Mouse (Mus musculus) skeletal muscle tissue, postnatal 0 days (tissue): Measurements from ENCODE around the gene Kcna5. TPM values are rescaled to one million over a fixed set of nuclear protein-coding genes. Genes with fewer than 3 reads are reported as not detected.

ENCODE experiments used
- polyA plus RNA-seq: library from polyadenylated mRNA; unstranded; fragments of >200 nt; fragmentation: Nextera tagmentation; extraction: Ambion mirVana; gene quantifications from 2 replicates; pipeline ENCODE4 v1.2.1, GENCODE M21; 2015

Gene Kcna5
- polyA plus RNA-seq, result 6.6 and 7.0 TPM in 2 replicates

DNA sequence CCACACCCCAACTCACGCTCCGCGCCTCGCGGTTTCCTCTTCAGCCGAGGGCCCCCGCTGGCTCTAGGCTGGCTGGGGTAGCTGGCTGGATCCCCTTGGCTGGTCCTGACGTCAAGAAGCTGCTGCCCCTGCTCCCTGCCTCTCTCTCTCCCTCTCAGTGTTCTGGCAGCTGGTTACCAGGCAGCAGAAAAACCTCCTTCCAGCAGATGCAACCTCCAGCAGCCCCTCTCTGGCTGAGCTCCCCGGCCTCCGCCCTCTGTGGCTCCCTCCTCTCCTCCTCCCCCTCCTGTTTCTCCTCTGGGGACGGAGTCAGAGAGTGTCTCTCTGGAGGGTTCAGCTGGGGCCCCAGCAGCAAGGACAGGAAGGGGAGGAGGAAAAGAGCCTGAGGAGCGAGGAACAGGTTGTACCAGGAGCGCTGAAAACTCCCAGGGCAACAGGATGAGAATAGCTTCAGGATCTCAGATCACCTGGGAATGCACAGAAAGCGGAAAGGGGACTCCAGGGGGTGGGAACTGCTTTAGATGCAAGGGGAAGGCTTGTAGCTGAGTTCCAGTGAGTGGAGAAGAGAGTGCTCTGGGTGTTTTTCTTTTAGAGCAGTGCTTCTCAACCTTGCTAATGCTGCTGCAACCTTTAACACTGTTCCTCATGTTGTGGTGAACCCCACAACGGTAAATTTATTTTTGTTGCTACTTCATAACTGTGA, at the start of gene Kcna5:
TSS of gene Kcna5 (minus strand) at position 205 of the 703 bp plus-strand sequence.

Other genes starting within 250 kb of the Kcna5 start
- 1.6 and 2.4 TPM in 2 replicates for gene Kcna1, start 111.0 kb upstream of the Kcna5 start, polyA plus RNA-seq
- gene Kcna6, start 205.3 kb upstream of the Kcna5 start, polyA plus RNA-seq, result 2.0 and 2.2 TPM in 2 replicates